Mouse (Mus musculus): Measurements from ENCODE around the gene Tbc1d14. TPM values are rescaled to one million over a fixed set of nuclear protein-coding genes. Genes with fewer than 3 reads are reported as not detected.

Gene Tbc1d14
- total RNA-seq (2021), result 10 to 100 TPM; 15.0 to 19.5 TPM
- long read RNA-seq, experiment 1, full-length matches to known transcripts, result 6 of 18 reads
- long read RNA-seq, experiment 1, partial matches to known transcripts, result 4 of 18 reads
- long read RNA-seq, experiment 1, other reads (novel, unspliced or antisense), result 8 of 18 reads
- long read RNA-seq, experiment 2, full-length matches to known transcripts, result 3 of 5 reads
- long read RNA-seq, experiment 2, partial matches to known transcripts, result 0 of 5 reads
- long read RNA-seq, experiment 2, other reads (novel, unspliced or antisense), result 2 of 5 reads

DNA sequence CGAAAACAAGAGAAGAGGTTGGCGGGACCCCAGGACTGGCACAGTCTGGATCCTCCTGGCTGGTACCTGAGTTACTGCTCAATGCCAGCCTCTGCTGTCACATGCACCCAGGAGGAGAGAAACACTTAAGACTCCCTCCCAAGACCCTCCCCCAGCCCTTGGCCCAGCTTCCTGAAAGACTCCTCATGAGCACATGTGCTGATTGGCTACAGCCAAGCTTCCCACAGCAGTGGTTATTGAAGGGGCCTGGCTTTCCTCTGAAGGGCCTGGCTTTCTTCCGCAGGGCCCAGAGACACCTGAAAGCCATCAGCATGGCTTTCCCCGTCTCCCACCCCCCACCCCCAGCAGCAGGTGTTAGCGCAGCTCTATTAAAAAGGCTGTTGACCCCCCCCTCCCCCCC lies at the start of gene Tbc1d14:
TSS of gene Tbc1d14 (minus strand) at position 101 of the 400 bp plus-strand sequence.
- no peak for DNase-seq

DNA sequence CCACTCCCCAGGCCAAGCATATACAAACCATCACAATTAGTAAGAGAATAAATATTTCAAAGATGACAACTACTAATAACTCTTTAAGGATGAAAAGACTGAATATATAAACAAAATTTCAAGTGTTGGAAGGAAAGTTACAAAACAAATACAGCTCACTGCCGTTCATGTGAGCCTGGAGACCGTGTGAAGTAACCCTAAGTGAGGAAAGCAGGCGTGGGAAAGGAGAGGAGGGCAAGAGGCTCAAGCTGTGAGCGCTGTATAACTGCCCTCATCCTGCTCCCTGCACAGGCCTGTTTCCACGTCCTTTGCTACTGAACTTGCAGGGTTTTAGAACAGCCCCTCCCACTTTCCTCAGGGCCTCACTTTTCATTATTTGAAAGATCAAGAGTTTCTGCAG lies 32.5 kb upstream of the Tbc1d14 start:
- no peak for DNase-seq

DNA sequence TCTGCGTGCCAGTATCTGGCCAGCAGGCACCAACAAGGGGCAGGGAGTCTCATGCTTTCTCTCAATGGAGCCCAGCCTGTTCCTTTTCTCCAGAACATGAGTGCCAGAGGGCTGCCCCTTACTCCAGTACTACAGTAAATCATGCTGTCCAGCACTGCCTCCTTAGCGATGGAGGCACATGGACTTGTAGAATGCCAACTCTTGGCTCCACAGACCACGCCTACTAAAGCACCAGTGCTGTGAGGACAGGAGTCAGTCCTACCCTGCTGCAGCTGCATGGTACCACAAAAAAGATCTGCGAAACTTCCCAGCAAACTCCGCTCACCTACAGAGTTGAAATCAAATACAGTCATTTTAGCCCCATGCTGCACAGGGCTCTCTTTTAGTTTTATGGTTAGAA lies 30.6 kb upstream of the Tbc1d14 start:
- DNase-seq, result no peak

DNA sequence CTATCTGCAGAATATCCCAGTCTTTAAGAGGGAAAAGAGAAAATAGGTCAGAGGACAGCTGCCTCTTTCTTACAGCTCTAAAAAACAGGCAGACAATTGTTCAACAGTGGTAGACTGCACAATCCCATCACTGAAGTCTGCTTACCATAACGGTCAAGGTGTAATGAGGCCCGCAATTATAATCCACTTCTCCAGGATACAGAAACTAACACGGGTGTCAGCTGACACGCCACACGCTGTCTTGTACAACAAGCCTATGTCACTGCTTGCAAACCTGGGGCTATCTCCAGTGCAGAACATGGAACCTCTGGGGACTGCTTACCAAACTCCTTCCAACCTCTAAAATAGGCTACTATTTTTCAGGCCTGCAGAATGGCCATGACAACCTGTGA lies 28.0 kb upstream of the Tbc1d14 start:
- DNase-seq, result no peak

DNA sequence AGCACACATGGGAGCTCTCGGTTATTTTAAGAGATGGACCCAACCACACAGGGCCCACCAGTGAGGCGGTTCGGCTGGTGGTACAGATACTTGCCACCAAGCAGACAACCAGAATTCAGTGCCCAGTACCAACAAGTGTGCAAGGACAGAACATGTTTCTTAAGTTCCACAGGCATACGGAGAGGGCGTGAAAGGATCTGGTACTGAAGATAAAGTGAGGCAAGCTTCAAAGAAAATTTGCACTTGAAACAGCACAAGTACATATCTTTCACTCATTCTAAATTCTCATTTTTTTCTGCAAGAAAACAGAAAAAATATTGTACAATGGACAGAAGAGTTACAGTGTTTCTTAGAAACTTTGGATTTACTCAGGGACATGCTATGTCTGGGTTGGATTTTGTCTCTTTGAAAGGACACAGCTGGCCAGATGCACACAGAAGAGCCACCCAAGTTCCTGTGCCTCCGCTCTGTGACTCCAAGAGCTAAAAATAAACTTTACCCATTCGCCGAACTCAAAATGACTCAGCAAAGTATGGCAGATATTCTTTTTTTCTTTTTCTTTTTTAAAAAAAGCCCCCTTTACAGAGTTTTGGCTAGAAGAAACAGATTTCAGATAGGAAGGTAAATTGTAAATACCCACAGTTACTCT lies 27.5 kb upstream of the Tbc1d14 start:
- no peak for DNase-seq

DNA sequence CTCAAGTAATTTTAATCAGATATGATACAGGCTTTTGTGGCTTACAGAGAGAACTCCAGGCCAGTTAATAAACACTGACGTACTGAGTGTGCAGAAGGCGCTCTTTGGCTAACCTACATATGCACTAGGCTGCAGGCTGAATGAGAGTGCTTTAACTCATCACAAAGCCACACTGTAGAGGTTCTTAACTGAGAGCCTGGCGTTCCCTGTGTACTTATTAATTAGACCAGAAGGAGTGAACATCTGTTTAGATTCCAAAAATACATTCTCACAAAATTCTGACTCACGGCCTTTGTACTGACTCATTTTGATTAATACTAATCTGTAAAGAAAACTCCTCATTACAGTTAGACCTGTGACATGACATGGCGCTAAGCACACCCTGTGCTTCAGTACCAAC lies 25.8 kb upstream of the Tbc1d14 start:
- DNase-seq, result no peak

DNA sequence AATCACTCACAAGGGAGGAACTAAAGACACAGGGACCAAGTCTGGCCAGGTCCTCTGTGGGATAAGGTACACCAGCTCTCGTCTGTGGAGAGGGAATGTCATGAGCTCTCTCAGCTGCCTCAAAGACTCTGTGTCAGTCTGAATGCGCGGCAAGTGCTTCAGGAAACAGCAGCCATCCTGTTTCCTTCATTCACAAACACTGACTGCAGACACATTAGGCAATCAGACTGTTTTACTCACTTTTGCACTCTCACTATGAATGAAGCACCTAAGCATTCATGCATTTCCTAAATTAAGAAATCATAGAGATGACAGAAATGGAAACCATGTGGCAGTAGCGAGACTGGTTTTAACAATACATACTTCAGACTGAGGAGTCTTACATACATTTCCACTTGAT lies 25.3 kb upstream of the Tbc1d14 start:
- no peak for DNase-seq

DNA sequence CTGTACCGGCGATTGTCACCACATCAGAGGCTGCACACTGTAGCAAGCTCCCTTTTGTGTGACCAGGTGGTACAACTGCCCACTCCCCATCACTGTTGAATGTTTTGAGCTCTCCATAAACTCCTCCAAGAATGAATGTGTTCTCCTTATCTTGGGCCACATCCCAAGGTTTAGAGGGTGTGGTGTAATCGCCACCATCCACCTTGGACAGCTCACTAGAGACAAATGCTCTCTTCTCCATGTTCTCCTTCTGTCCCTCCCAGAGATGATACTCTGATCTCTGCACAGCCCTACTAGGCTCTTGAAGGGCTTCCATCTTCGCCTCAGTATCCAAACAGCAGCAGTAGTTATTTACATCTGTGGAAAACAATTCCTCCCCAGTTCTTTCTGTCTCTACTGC lies 21.0 kb upstream of the Tbc1d14 start:
- no peak for DNase-seq

DNA sequence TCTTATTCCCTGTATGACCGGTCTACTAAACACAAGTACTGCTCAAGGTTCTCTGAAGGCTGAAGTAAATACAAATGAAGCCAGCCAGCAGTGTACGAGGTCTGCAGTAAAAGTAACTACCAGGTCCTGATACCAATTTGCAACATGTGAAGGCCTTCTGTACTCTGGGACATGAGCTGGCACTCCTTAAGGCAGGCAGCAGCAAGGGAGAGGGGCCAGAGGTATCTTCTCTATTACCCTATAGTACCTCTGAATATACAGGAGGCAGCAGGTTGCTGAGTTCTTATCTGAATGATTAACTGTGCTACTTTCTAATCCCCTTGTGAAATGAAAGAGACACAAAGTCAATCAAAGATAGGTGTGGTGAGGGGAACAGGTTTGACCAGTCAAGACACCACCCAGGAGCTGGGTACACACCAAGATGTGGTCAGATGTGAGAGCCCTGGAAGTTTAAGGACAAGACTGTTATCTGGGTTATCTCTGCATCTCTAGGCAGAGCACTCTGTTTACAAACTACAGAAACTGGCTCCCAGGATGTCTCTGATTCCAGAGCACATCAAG lies 15.9 kb upstream of the Tbc1d14 start:
- no peak for DNase-seq

DNA sequence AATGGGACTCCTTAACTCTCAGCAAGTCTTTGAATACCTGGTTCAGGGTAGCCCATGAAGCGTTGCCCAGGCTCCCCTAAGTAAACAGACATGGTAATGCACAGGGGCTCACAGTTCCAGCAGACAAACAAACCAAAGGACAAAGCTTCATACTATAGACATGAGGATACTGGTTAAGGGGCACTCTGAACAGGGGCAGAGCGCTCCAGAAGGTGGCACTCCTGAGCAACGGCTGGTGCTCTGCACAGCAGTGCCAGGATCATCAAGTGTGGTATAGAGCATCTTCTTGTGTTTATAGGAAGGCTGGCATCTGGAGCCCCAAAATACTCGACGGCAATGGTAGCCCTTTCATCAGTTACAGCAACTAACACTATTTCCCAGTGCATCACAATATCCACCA lies 10.0 kb upstream of the Tbc1d14 start:
- peak; percentile 55 for DNase-seq

DNA sequence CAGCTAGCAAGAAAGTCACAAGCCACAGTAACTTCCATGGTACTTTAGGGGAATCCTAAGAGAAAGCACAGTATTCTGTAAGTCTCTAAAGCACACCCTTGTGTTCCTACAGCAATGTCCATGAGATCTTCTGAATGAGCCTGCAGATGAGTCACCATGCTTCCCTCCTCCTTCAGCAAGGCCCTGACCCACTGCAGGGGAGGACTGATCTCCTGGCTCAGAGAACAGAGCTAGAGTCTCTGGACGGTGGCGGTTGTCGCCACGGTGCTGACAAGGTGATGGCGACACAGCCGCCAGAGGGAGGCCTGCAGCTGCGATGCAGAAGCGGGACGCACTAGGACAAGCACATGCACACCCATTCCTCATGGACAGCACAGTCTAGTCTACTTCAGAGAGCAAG lies 9.0 kb upstream of the Tbc1d14 start:
- DNase-seq, result no peak

DNA sequence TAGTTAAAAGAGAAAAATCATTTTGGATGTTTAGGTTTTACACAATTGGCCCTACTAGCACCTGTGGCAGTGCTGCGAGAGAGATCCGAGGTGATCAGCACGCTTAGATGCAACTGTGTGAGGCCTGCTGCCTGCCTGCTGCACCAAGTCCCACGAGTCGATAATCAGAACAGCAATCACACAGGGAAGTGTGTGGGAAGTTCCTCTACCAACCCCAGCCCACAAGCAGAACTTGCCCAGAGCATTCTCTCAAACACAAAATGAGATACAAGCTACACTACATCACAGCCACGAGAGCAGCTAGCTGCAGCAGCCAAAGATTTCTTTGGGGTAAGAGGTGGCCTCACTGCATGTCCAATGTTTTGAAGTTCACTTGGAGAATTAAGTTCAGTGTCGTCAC lies 8.4 kb upstream of the Tbc1d14 start:
- no peak for DNase-seq

DNA sequence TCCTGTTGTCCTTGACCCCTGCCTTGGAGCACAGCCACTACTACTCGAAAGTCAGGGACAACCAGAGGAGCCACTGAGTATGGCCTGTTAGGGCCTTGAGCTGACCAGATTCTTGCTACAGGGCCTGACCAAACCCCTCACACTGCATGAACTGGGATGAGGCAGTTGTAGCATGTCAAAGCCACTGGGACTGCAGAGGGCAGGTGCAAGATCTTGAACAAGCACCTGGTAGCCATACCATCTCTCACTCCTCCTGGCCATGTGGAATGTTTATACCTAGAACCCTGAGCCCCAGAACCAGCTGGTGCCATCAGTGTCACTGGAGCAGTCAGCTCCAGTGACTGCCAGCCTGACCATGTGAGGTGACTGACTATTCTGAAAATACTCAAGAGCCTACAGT lies 5.8 kb upstream of the Tbc1d14 start:
- DNase-seq, result no peak

DNA sequence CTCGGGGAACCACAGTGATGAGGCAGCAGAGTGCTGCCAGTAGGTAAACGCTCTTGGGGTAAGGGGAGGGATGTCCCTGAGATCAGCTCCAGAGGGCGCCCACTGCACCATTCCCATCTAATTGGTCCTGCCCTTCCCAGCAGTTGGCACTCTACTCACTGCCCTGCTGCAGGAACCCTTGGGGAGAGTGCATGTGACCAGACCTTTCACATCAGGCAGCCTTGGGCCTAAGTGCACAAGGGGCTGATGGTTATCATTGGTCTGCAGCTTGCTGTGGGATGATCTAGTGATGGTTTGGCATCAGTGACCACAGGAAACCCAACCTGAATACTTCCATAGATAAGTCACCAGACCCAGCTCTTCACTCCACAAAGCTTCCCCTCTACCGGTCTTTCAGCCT lies 4.6 kb upstream of the Tbc1d14 start:
- no peak for DNase-seq

DNA sequence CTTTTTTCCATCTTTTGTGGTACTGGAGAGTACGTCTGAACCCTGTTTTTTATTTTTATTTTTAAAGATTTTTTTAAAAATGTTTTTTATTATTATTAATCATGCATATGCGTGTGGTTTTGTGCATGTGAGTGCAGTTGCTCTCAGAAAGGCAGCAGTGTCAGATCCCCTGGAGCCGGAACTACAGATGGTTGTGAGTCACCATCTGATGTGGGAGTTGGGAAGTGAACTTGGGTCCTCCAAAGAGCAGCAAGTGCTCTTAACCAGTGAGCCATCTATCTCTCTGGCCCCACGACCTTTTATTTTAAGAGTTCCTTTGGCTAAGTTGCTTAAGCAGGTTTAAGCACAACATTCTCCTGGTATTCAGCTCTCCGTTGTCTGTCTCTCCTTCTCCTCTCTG lies 3.1 kb upstream of the Tbc1d14 start:
- DNase-seq, result no peak

DNA sequence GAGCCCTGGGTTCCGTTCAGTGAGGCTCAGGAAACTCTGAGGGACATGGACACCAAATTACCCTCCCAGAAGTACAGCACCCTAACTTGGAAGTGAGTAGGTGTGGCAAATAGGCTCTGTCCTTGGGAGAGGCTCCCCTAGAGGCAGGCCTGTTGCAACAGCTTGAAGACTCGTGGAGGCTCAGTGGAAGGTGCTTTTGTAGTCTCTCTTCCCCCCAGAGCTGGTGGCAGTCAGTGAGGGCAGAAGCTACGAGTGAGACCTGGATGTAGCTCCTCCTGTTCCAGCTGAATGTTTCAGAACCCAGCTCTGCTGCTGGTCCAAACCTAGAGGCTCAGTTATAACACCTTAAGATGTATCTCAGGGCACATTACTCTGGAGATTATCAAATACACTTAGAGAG lies 2.0 kb upstream of the Tbc1d14 start:
- no peak for DNase-seq

DNA sequence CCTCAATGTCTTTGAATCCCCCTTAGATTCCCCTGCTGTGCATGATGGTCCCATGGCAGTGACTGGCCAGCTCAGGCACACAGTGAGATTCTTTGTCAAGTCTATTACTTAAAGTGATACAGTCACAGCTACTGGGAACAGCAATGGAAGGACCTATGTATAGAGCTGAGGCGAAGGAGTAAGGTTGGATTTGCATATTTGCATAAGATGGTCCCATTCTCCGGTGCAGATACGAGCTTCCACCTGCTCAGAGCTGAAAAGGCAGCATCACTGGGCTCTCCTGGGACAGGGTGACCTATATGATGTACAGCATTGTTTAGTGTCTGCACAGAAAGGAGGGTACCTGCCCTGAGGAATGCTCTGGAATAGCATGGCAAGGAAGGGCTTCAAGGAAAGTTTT lies 1.3 kb upstream of the Tbc1d14 start:
- no peak for DNase-seq

DNA sequence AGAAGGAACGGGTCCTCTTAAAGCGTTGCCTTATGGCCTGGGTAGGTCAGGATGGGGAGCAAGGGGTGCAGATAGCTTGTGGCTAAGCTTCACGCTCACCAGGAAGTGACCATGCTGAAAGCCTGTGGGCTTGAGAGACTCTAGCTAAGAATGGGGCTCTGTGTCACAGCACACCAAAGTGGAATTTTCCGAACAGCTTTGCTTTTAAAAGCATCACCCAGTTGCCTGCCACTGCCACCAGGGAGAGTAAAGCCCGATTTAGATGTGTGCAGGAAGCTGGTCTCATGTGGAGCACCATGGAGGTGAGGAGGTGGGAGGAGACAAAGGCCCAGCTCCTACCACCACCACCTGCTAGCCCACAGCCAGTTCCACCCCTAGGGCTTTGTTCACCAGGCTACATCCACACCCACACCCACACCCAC lies 2.6 kb downstream of the Tbc1d14 start:
- no peak for DNase-seq

DNA sequence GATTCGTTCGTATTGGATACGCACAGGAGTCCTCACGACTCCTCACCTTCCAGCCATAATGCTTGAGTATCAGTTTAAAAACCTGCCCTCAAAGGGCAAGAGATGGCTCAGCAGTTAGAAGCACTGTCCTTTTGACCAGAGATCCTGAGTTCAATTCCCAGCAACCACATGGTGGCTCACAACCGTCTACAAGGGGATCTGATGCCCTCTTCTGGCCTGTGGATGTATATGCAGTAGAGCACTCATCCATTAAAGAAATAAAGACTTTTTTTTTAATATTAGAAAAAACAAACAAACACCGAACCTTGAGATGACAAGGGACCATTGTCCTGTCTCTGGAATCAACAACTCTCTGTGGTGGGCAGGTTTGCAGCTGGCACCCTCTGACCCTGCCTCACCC lies 8.8 kb downstream of the Tbc1d14 start:
- no peak for DNase-seq

DNA sequence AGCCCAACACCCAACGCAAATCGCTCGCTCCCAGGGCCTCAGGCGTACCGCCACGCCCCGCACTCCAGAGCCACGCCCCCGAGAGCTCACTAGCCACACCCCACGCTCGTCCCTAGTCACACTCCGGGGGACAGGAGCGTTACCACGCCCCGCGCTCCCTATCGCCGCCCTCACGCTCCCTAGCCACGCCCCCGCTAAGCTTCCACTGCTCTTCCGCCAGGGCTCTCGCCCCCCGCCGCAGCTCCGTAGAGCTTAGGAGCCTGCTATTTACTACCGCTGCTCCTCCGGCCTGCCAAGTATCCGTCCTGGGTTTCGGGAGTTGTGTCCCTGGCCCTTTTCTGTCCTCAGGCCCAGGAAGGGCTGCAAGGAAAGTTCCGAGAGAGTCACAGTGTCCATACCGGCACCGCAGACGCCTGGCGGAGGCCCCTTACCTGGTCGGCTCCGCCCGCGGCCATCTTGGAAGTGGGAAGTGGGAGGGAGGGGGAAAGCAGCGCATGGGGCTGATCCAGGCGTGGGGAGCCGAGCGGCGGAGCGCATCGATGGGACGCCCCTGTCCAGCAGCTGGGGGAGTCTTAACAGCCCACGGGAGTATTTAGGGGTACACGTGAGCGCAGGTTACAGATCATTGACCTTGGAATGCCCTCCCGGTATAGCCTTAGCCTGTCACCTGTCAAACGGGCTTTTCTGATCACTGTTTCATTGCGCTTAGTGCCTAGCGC lies 11.0 kb downstream of the Tbc1d14 start:
- peak; percentile 98 for DNase-seq

DNA sequence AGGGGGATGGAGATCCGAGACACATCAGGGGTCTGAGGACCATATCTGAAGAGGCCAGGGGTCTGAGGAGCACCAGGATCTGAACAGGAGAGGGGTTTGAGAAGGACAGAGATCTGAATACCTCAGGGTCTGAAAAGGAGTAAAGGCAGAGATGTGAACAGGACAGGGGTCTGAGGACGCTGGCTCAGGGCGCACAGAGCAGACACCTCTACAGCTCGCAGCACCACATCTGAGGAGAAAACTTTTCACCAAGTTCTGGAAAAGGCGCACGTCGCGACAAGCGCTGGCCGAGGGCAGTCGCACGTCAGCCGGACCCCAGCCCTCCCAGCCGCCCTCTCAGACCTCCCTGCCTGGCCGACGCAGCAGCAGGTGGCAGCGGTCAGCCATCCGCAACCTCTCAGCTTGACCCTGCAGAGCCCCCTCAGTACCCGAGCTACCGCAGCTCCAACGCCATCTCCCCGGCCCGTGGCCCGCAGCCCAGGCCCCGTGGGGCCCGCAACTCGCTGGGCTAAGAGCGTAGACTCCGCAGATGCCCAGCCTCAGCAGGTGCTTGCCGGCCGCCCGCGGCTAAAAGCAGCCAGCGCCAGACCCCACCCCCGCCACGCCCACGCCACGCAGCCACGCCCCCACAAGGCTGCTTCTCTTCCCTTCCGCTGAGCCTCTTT lies 11.7 kb downstream of the Tbc1d14 start:
- DNase-seq, result no peak

DNA sequence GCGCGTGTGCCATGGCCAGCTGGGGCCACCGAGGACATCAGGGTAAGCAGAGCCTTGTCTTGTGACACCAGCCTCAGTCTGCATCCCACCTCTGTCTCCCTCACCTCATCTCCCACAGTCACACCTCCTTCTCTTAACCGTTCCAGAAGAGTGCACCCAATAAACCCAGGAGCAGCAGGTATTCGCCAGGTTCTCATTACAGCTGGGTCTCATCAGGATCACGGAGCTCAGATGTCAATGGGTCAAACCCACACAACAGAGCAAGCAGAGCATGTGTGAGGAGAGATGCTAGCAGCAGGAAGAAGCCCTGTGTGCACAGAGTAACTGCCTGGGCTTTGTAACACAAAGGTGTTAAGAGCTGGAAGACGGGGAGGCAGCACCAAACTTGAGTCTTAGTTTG lies 13.1 kb downstream of the Tbc1d14 start:
- DNase-seq, result no peak

DNA sequence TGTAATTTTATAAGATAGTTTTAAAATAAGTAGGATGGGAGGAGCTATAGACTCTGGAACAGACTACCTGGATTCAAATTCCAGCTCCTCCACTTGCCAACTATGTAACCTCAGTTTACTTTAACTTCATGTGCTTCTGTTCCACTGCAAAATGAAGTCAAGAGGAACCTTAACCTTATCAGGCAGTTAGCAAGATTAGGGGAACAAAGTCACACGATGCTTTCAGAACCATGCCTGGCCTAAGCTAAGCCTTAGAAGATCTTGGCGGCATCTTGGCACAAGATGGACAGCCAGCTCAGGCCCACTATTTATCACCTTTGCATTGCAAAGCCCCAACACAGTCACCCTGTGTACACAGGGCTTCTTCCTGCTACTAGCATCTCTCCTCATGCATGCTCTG lies 14.1 kb downstream of the Tbc1d14 start:
- no peak for DNase-seq

Measured in gastrocnemius, postnatal 10 days (tissue).